Mouse (Mus musculus) mammary gland, adult 2 months (tissue): Measurements from ENCODE around the gene Elfn2. TPM values are rescaled to one million over a fixed set of nuclear protein-coding genes. Genes with fewer than 3 reads are reported as not detected.

Source experiments
- polyA plus RNA-seq: library from polyadenylated mRNA; depleted of rRNA; stranded (reverse); fragments of >200 nt; gene quantifications from 2 replicates; pipeline ENCODE4 v1.2.3, GENCODE M21; 2012; ENCODE audit warnings: low replicate concordance; rRNA removed

Elfn2 gene
- polyA plus RNA-seq = 0.10 and 0.24 TPM in 2 replicates

GRCm38 (mm10) chr15:78718290-78719250 lies at the start of gene Elfn2:
Elfn2 (minus strand) TSS chr15:78718771.

Other genes with a start within 250 kb of the Elfn2 start
- 34.7 and 55.9 TPM in 2 replicates for gene Il2rb, start 223.5 kb downstream of the Elfn2 start, polyA plus RNA-seq
- gene C1qtnf6, start 187.4 kb downstream of the Elfn2 start, polyA plus RNA-seq = 62.0 and 80.0 TPM in 2 replicates
- gene Sstr3, start 174.1 kb downstream of the Elfn2 start, polyA plus RNA-seq = 0.05 TPM in 1 of 2 replicates, not detected in the other
- 365 and 836 TPM in 2 replicates for gene Rac2, start 146.0 kb downstream of the Elfn2 start, polyA plus RNA-seq
- gene Cyth4, start 121.7 kb downstream of the Elfn2 start, polyA plus RNA-seq = 90.5 and 121 TPM in 2 replicates
- 124 and 195 TPM in 2 replicates for gene Mfng, start 54.7 kb upstream of the Elfn2 start, polyA plus RNA-seq
- 43.6 and 44.1 TPM in 2 replicates for gene Card10, start 84.3 kb upstream of the Elfn2 start, polyA plus RNA-seq
- 114 and 140 TPM in 2 replicates for gene Cdc42ep1, start 123.9 kb upstream of the Elfn2 start, polyA plus RNA-seq
- not detected in 2 replicates for gene Lgals2, start 136.8 kb upstream of the Elfn2 start, polyA plus RNA-seq
- gene Gga1, start 158.4 kb upstream of the Elfn2 start, polyA plus RNA-seq = 83.0 and 149 TPM in 2 replicates
- 0.09 TPM in 1 of 2 replicates, not detected in the other for gene Gm49510, start 180.9 kb upstream of the Elfn2 start, polyA plus RNA-seq
- 123 and 282 TPM in 2 replicates for gene Sh3bp1, start 181.0 kb upstream of the Elfn2 start, polyA plus RNA-seq
- 7.8 and 22.8 TPM in 2 replicates for gene Pdxp, start 195.1 kb upstream of the Elfn2 start, polyA plus RNA-seq
- gene Lgals1, start 208.0 kb upstream of the Elfn2 start, polyA plus RNA-seq = 905 and 1,106 TPM in 2 replicates
- gene Nol12, start 216.2 kb upstream of the Elfn2 start, polyA plus RNA-seq = 19.9 and 29.9 TPM in 2 replicates
- 62.5 and 82.9 TPM in 2 replicates for gene Triobp, start 229.0 kb upstream of the Elfn2 start, polyA plus RNA-seq